Mouse (Mus musculus): ENCODE results near the gene Gm6268. TPM values are rescaled to one million over a fixed set of nuclear protein-coding genes. Genes with fewer than 3 reads are reported as not detected.

Gene Gm6268
- polyA plus RNA-seq (2015; fragmentation: Nextera tagmentation; extraction: Ambion mirVana), result not detected in 2 replicates

DNA sequence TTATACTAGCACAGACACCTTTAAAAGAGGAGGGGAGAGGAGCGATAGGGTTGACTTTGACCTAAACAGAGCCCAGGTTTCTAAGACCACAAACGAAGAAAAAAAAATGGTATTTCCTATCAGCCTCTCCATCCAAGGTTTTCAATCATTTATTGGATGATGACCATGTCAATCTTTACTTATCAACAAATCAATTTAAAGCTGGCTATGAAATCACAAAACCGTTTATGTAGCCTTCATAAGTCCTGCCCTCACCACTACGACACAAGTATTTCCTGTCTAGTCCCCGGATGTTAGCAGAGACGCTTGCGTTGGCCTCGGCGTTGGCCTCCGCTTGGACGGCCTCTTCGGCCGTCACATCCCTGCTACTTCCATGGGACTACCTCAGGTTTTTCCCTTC lies at the start of gene Gm6268:
Gm6268 (plus strand) TSS at position 301 of the 400 bp plus-strand sequence.
- Histone ChIP-seq H3K9ac (ENCODE audit: low read length) (no peak within 1 kb of the TSS), H3K9me3 (replicated peaks; ENCODE audit: control insufficient read depth, low read length) (no peaks in the 10 kb centered on the region), H3K36me3 (ENCODE audit: control insufficient read depth, insufficient read depth, low read length) (no peaks in the 10 kb centered on the region), H3K4me3 (replicated peaks; ENCODE audit: low read length) (no peak within 1 kb of the TSS), H3K4me1 (ENCODE audit: control insufficient read depth, insufficient read depth, low read length) (no peaks in the 10 kb centered on the region), H3K27ac (ENCODE audit: low read length) (no peak within 1 kb of the TSS), H3K4me2 (ENCODE audit: low read depth, low read length) (no peak within 1 kb of the TSS), H3K27me3 (ENCODE audit: control insufficient read depth, insufficient read depth, low read length) (no peaks in the 10 kb centered on the region)
- ATAC-seq (ENCODE audit: insufficient read depth, low FRiP score), result no peak
- WGBS, result 91% methylated on average over 13 of the region's 13 CpGs

DNA sequence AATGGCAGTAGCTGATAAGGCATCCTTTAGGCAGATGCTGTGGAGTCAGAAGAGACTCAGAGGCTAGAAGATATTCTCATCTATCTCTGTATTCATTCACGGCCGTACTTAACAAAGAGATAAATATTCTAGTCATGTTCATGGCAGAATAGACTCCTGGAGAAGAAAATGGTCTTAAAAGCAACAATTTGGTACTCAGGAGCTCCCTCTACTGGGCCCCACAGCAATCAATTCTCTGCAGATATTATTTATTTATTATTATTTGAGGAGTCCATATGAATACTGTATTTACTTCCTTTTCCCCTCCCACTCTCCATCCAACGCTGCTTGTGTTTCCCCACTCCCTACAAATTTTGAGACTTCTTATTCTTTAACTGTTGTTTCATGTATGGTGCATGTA lies 48.6 kb upstream of the Gm6268 start:
- WGBS, result 43% methylated on average over 3 of the region's 3 CpGs
- H3K36me3 ChIP-seq (ENCODE audit: control insufficient read depth, insufficient read depth, low read length), result no peaks in the 10 kb centered on the region
- H3K27me3 ChIP-seq (ENCODE audit: control insufficient read depth, insufficient read depth, low read length), result no peaks in the 10 kb centered on the region
- no peak overlapping the region for H3K4me2 ChIP-seq (ENCODE audit: low read depth, low read length)
- no peaks in the 10 kb centered on the region for H3K4me1 ChIP-seq (ENCODE audit: control insufficient read depth, insufficient read depth, low read length)
- no peak overlapping the region for H3K27ac ChIP-seq (ENCODE audit: low read length)
- no peaks in the 10 kb centered on the region for H3K9me3 ChIP-seq (replicated peaks; ENCODE audit: control insufficient read depth, low read length)
- H3K9ac ChIP-seq (ENCODE audit: low read length), result no peak overlapping the region
- ATAC-seq (ENCODE audit: insufficient read depth, low FRiP score), result no peak
- H3K4me3 ChIP-seq (replicated peaks; ENCODE audit: low read length), result no peak overlapping the region

DNA sequence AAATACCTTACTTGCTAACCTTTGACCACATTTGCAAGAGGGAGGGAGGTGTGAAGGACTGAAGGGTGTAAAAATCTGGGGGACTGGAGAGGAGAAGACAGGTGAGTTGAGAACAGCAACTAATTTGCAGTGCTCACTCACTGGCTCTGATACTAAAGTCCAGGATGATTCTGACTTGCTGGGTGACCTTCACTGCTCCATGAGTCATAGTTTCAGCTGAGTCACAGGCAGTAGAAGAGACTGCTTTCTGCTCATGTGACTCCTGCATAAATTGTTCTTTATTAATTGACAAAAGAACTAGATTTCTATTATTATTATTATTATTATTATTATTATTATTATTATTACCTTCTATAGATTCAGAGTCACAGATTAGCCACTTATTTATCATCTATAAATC lies 15.7 kb upstream of the Gm6268 start:
- ATAC-seq (ENCODE audit: insufficient read depth, low FRiP score), result no peak
- H3K9ac ChIP-seq (ENCODE audit: low read length), result no peak overlapping the region
- H3K27ac ChIP-seq (ENCODE audit: low read length), result no peak overlapping the region
- no peaks in the 10 kb centered on the region for H3K4me1 ChIP-seq (ENCODE audit: control insufficient read depth, insufficient read depth, low read length)
- H3K4me3 ChIP-seq (replicated peaks; ENCODE audit: low read length), result no peak overlapping the region
- H3K36me3 ChIP-seq (ENCODE audit: control insufficient read depth, insufficient read depth, low read length), result no peaks in the 10 kb centered on the region
- no peaks in the 10 kb centered on the region for H3K27me3 ChIP-seq (ENCODE audit: control insufficient read depth, insufficient read depth, low read length)
- no peaks in the 10 kb centered on the region for H3K9me3 ChIP-seq (replicated peaks; ENCODE audit: control insufficient read depth, low read length)
- no peak overlapping the region for H3K4me2 ChIP-seq (ENCODE audit: low read depth, low read length)

DNA sequence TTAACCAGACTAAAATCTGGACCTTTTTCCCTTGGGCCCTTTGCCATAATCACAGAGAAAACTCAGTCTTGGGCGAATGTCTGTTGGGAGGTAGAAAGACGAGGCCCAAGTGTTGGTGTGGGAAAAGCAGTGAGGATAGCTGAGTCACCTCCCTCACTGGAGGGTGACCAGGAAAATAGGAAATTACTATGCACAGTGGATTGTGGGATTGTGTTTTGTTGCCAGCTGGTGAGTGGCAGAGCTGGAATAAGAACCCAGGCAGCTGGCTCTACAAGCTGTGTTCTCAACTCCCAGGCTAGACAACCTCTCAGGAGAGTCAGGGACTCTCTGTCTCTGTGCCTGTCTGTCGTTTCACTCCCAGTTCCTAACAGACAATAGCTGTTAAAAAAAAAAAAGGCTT lies 11.1 kb upstream of the Gm6268 start:
- no peaks in the 10 kb centered on the region for H3K27me3 ChIP-seq (ENCODE audit: control insufficient read depth, insufficient read depth, low read length)
- no peaks in the 10 kb centered on the region for H3K9me3 ChIP-seq (replicated peaks; ENCODE audit: control insufficient read depth, low read length)
- H3K9ac ChIP-seq (ENCODE audit: low read length), result no peak overlapping the region
- H3K4me3 ChIP-seq (replicated peaks; ENCODE audit: low read length), result no peak overlapping the region
- H3K36me3 ChIP-seq (ENCODE audit: control insufficient read depth, insufficient read depth, low read length), result no peaks in the 10 kb centered on the region
- H3K27ac ChIP-seq (ENCODE audit: low read length), result no peak overlapping the region
- H3K4me2 ChIP-seq (ENCODE audit: low read depth, low read length), result no peak overlapping the region
- no peak for ATAC-seq (ENCODE audit: insufficient read depth, low FRiP score)
- WGBS, result 39% methylated on average over 3 of the region's 3 CpGs
- no peaks in the 10 kb centered on the region for H3K4me1 ChIP-seq (ENCODE audit: control insufficient read depth, insufficient read depth, low read length)

DNA sequence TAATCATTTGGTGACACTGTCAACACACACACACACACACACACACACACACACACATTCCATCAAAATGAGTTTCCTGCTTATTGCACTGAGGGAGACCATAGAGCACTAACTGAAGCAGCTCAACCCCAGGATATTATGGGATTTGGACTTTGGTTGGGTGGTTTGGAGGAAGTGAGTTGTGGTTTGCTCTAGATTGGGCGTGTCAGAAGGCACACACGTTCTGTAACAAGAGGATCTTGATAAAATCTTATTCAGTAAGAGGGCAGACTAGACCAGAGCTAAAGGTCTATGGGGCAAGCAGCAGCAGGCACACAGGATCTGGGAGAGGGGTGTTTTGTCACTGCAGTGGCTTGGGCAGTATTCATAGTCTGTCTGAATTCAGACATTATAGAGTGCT lies 10.6 kb upstream of the Gm6268 start:
- H3K27me3 ChIP-seq (ENCODE audit: control insufficient read depth, insufficient read depth, low read length), result no peaks in the 10 kb centered on the region
- no peaks in the 10 kb centered on the region for H3K4me1 ChIP-seq (ENCODE audit: control insufficient read depth, insufficient read depth, low read length)
- H3K27ac ChIP-seq (ENCODE audit: low read length), result no peak overlapping the region
- 43% methylated on average over 2 of the region's 2 CpGs for WGBS
- no peak overlapping the region for H3K4me2 ChIP-seq (ENCODE audit: low read depth, low read length)
- no peak overlapping the region for H3K9ac ChIP-seq (ENCODE audit: low read length)
- no peaks in the 10 kb centered on the region for H3K9me3 ChIP-seq (replicated peaks; ENCODE audit: control insufficient read depth, low read length)
- H3K36me3 ChIP-seq (ENCODE audit: control insufficient read depth, insufficient read depth, low read length), result no peaks in the 10 kb centered on the region
- H3K4me3 ChIP-seq (replicated peaks; ENCODE audit: low read length), result no peak overlapping the region
- peak; percentile 58; the same call in 1 of the 2 replicates for ATAC-seq (ENCODE audit: insufficient read depth, low FRiP score)

DNA sequence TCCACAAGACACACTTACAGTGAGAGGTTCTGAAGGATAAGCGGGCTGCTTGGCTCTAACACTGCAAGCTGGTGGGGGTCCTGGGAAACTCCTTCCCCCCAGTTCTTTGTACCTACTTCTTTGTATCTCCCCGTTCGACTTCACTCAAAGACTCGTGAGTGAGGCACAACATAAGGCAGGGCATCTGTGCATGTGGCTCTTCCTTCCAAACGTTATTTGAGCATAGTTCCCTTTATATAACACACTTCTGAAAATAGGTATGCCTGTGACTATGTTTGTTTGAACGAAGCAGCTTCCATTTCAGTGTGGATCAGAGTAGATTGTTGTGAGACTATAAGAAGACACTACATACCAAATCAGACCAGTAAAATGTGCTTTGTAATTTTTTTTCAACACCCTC lies 8.4 kb upstream of the Gm6268 start:
- ATAC-seq (ENCODE audit: insufficient read depth, low FRiP score), result no peak
- 74% methylated on average over 6 of the region's 6 CpGs for WGBS
- no peak overlapping the region for H3K27ac ChIP-seq (ENCODE audit: low read length)

DNA sequence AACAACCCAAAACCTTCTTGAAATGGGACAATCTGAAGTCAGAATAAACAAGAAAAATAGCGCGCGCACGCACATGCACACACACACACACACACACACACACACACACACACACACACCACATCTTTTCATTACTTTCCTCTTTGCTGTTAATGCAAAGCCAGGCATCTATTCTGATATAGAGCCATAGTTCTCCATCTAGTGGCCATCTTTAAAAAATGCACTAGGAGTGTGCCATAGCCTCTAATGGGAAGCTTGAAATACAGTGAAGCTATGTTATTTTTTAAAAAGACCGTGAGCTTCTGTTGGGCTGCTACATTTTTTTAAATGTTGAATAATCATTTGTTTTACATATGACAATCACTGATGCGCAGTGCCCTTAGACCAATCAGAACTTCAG lies 7.8 kb upstream of the Gm6268 start:
- no peak overlapping the region for H3K4me2 ChIP-seq (ENCODE audit: low read depth, low read length)
- H3K27me3 ChIP-seq (ENCODE audit: control insufficient read depth, insufficient read depth, low read length), result no peaks in the 10 kb centered on the region
- no peaks in the 10 kb centered on the region for H3K9me3 ChIP-seq (replicated peaks; ENCODE audit: control insufficient read depth, low read length)
- ATAC-seq (ENCODE audit: insufficient read depth, low FRiP score), result no peak
- no peak overlapping the region for H3K9ac ChIP-seq (ENCODE audit: low read length)
- 43% methylated on average over 6 of the region's 6 CpGs for WGBS
- no peaks in the 10 kb centered on the region for H3K36me3 ChIP-seq (ENCODE audit: control insufficient read depth, insufficient read depth, low read length)
- no peaks in the 10 kb centered on the region for H3K4me1 ChIP-seq (ENCODE audit: control insufficient read depth, insufficient read depth, low read length)
- no peak overlapping the region for H3K27ac ChIP-seq (ENCODE audit: low read length)
- H3K4me3 ChIP-seq (replicated peaks; ENCODE audit: low read length), result no peak overlapping the region

More for the DNA sequence above, 8.4 kb upstream of the Gm6268 start:
- Histone ChIP-seq H3K9me3 (replicated peaks; ENCODE audit: control insufficient read depth, low read length) (no peaks in the 10 kb centered on the region), H3K27me3 (ENCODE audit: control insufficient read depth, insufficient read depth, low read length) (no peaks in the 10 kb centered on the region), H3K9ac (ENCODE audit: low read length) (no peak overlapping the region), H3K4me1 (ENCODE audit: control insufficient read depth, insufficient read depth, low read length) (no peaks in the 10 kb centered on the region), H3K4me3 (replicated peaks; ENCODE audit: low read length) (no peak overlapping the region), H3K36me3 (ENCODE audit: control insufficient read depth, insufficient read depth, low read length) (no peaks in the 10 kb centered on the region), H3K4me2 (ENCODE audit: low read depth, low read length) (no peak overlapping the region)

DNA sequence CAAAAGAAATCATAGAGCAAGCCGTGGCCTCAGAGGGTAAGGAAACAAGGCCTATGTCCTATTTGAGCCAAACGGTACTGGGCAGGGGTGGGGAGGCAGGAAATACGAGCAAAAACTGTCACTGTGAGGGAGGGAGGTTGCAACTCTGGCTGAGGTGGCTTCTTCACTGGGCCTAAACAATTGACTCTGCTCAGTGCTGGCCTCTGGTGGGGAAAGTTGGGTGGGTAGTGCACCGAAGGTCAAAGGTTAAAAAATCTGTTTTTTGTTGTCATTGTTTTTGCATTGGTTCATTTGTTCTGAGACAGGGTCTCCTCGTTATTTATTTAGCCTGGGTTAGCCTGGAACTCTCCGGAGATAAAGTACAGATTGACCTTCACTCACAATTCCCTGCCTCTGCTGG lies 1.2 kb downstream of the Gm6268 start:
- WGBS, result 54% methylated on average over 6 of the region's 6 CpGs
- no peak for ATAC-seq (ENCODE audit: insufficient read depth, low FRiP score)

DNA sequence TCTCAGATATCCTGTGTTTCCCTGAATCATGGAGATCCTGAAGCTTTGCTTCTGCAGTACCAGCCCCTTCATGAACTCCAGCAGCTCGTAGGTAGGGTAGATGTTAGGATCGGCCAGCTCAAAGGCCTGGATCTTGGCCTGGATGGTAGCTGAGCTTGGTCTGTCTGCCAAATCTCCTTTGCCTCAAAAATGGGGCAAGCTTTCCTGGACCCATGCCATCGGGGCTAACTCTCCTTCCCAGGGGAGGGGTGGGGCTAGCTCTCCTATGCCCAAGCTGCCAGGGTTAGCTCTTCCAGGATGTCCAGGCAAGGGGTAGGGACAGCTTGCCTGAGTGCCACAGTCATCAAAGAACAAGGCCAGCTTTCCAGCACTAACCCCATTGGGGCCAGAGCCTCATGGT lies 18.1 kb downstream of the Gm6268 start:
- no peak overlapping the region for H3K4me2 ChIP-seq (ENCODE audit: low read depth, low read length)

More for the DNA sequence above, 1.2 kb downstream of the Gm6268 start:
- no peak overlapping the region for H3K4me2 ChIP-seq (ENCODE audit: low read depth, low read length)
- no peak overlapping the region for H3K27ac ChIP-seq (ENCODE audit: low read length)
- no peaks in the 10 kb centered on the region for H3K36me3 ChIP-seq (ENCODE audit: control insufficient read depth, insufficient read depth, low read length)
- no peaks in the 10 kb centered on the region for H3K9me3 ChIP-seq (replicated peaks; ENCODE audit: control insufficient read depth, low read length)
- no peak overlapping the region for H3K4me3 ChIP-seq (replicated peaks; ENCODE audit: low read length)
- H3K9ac ChIP-seq (ENCODE audit: low read length), result no peak overlapping the region
- no peaks in the 10 kb centered on the region for H3K27me3 ChIP-seq (ENCODE audit: control insufficient read depth, insufficient read depth, low read length)
- H3K4me1 ChIP-seq (ENCODE audit: control insufficient read depth, insufficient read depth, low read length), result no peaks in the 10 kb centered on the region

DNA sequence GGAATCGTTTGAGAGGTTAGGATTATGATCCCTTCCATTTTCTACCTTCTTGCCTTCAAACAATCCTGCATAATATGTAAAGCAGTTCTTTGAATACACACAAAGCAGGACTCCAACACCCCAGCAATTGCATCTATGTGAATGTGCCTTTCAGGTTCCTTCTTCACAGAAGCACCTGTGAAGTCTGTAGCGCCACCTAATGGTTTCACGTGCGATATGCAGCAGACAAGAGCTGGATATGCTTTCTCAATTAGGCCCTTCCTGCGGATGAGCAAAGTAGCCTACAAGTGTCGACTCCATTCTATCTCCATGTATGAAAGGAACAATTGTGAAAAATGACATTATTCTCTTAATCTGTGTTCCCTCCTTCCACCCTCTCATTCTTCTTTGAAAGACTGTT lies 33.9 kb downstream of the Gm6268 start:
- Histone ChIP-seq H3K4me1 (ENCODE audit: control insufficient read depth, insufficient read depth, low read length) (no peaks in the 10 kb centered on the region), H3K27me3 (ENCODE audit: control insufficient read depth, insufficient read depth, low read length) (no peaks in the 10 kb centered on the region), H3K4me2 (ENCODE audit: low read depth, low read length) (no peak overlapping the region), H3K4me3 (replicated peaks; ENCODE audit: low read length) (no peak overlapping the region), H3K9me3 (replicated peaks; ENCODE audit: control insufficient read depth, low read length) (no peaks in the 10 kb centered on the region), H3K36me3 (ENCODE audit: control insufficient read depth, insufficient read depth, low read length) (no peaks in the 10 kb centered on the region), H3K27ac (ENCODE audit: low read length) (no peak overlapping the region), H3K9ac (ENCODE audit: low read length) (no peak overlapping the region)
- 45% methylated on average over 6 of the region's 6 CpGs for WGBS
- no peak for ATAC-seq (ENCODE audit: insufficient read depth, low FRiP score)

More for the DNA sequence above, 18.1 kb downstream of the Gm6268 start:
- Histone ChIP-seq H3K27ac (ENCODE audit: low read length) (no peak overlapping the region), H3K4me3 (replicated peaks; ENCODE audit: low read length) (no peak overlapping the region), H3K9ac (ENCODE audit: low read length) (no peak overlapping the region), H3K27me3 (ENCODE audit: control insufficient read depth, insufficient read depth, low read length) (no peaks in the 10 kb centered on the region), H3K36me3 (ENCODE audit: control insufficient read depth, insufficient read depth, low read length) (no peaks in the 10 kb centered on the region), H3K4me1 (ENCODE audit: control insufficient read depth, insufficient read depth, low read length) (no peaks in the 10 kb centered on the region), H3K9me3 (replicated peaks; ENCODE audit: control insufficient read depth, low read length) (no peaks in the 10 kb centered on the region)
- WGBS, result 86% methylated on average over 3 of the region's 3 CpGs
- no peak for ATAC-seq (ENCODE audit: insufficient read depth, low FRiP score)
